Mouse (Mus musculus): Measurements from ENCODE around the gene Psmc3.

DNA sequence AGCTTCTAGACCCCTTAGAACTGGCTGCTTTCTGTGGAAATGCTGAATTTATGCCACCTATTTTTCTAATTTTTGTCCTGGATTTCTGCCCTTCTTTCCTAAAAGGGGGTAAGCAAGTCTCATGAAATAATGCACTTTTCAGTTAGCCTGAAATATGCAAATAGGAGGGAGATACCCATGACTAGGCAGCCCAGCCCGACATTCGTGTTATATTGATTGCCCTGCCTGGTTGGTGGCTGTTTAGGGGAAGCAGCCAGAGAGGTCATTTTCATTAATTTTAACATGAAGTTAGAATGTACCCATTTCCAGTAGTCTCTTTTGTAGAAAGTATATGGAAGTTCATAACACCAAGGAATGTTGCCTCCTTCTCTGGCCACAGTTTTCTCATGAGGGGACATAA, 39.9 kb upstream of the Psmc3 start:
- TF ChIP-seq CTCF (IDR thresholded peaks at IDR 0.05; ENCODE audit: insufficient read depth, low read depth, low read length) (no peak), POLR2A (IDR thresholded peaks at IDR 0.05; ENCODE audit: insufficient read depth, low read depth, low read length) (no peak)

Measured in olfactory bulb, adult 2 months (tissue).